Mouse (Mus musculus) embryo, embryonic 11.5 days (tissue): ENCODE results near the gene Zscan26.
"Not testable (repeated sequence)": the region's sequence is repeated elsewhere in the genome, so short reads cannot be mapped to it uniquely, and the experiment has no call there.

ENCODE experiments used
- DNase-seq: peaks from one replicate; pipeline ENCODE4 v3.0.0-alpha.2; 2012; ENCODE audit warnings: low read depth, low spot score

The Zscan26 gene

GRCm38 (mm10) chr13:21427631-21428030 is 25.9 kb downstream of the Zscan26 start:
- DNase-seq, result no peak

- DNase-seq, result no peak
These were observed 30.2 kb downstream of the Zscan26 start for GRCm38 (mm10) chr13:21423301-21423700.

GRCm38 (mm10) chr13:21418865-21419264 is 34.7 kb downstream of the Zscan26 start:
- no peak for DNase-seq

GRCm38 (mm10) chr13:21417298-21418010 is 36.1 kb downstream of the Zscan26 start:
- no peak for DNase-seq

GRCm38 (mm10) chr13:21415750-21416149 is 37.8 kb downstream of the Zscan26 start:
- DNase-seq, result no peak

- DNase-seq, result no peak
These were observed 38.3 kb downstream of the Zscan26 start for GRCm38 (mm10) chr13:21415266-21415665.

- DNase-seq, result no peak
These were observed 39.0 kb downstream of the Zscan26 start for GRCm38 (mm10) chr13:21414231-21415212.

GRCm38 (mm10) chr13:21408805-21409459 is 44.6 kb downstream of the Zscan26 start:
- DNase-seq, result no peak

GRCm38 (mm10) chr13:21407969-21408804 is 45.3 kb downstream of the Zscan26 start:
- peak; percentile 68 for DNase-seq

- DNase-seq, result no peak
These were observed 46.2 kb downstream of the Zscan26 start for GRCm38 (mm10) chr13:21407341-21407740.

- no peak for DNase-seq
These were observed 50.7 kb downstream of the Zscan26 start for GRCm38 (mm10) chr13:21402848-21403247.

GRCm38 (mm10) chr13:21402287-21402846 is 51.2 kb downstream of the Zscan26 start, which contains the start of gene Zkscan3:
Gene Zkscan3 (minus strand): TSS chr13:21402755.
- peak; percentile 69 for DNase-seq

GRCm38 (mm10) chr13:21401636-21402286 is 51.8 kb downstream of the Zscan26 start:
- no peak for DNase-seq

GRCm38 (mm10) chr13:21401166-21401565 is 52.4 kb downstream of the Zscan26 start:
- no peak for DNase-seq

GRCm38 (mm10) chr13:21397486-21397885 is 56.0 kb downstream of the Zscan26 start:
- DNase-seq, result no peak

- not testable (repeated sequence) for DNase-seq
These were observed 57.5 kb downstream of the Zscan26 start for GRCm38 (mm10) chr13:21396048-21396447.

GRCm38 (mm10) chr13:21395623-21396022 is 57.9 kb downstream of the Zscan26 start:
- DNase-seq, result no peak

GRCm38 (mm10) chr13:21395211-21395610 is 58.3 kb downstream of the Zscan26 start:
- DNase-seq, result no peak
